ENCODE assay signal across 8 mouse cellular contexts in the genomic region with DNA sequence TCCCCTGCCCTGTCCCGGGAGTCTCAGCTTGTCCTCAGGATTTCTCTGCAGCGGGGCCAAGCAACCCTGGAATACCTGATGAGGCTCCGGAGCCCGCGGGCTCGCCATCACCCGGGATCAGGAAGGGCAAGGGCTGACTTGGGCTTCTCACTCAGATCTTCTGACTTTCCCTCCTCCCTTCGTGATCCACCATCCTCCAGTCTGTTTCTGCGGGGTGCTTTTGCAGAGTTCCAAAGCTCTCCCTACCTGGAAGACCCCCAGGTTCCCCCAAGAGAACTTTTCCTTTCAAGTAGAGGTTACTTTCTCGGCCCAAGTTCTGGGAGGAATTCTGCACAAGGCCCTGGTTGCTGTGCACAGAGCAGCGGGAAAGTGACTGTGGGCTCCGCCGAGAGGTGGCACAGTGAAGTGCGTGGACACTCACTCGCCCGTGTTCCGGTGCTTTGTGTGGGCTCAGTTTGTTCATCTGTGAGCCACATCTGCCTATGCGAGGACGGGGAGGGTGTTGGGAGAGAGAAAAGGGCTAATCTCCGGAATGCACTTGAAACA. TPM values are rescaled to one million over a fixed set of nuclear protein-coding genes. Genes with fewer than 3 reads are reported as not detected.
DNase-seq lines count a peak whose midpoint lies in the region; ATAC-seq and TF ChIP-seq lines count a peak whose summit lies in the region.

No protein-coding gene starts in this region.

- peak overlapping the region; percentile 60 for H3K27ac ChIP-seq in cerebellum, adult 2 months (ENCODE audit: insufficient read depth, low read length)
- peak overlapping the region; percentile 70; the same call in 1 of the 2 replicates for H3K27ac ChIP-seq in forebrain, postnatal 0 days (ENCODE audit: low read depth, low read length)
- H3K27ac ChIP-seq in hindbrain, embryonic 11.5 days (ENCODE audit: low read depth, low read length), result peak overlapping the region; percentile 54; the same call in 1 of the 2 replicates

- TF ChIP-seq CTCF in cerebellum, adult 2 months (IDR thresholded peaks at IDR 0.05; ENCODE audit: borderline replicate concordance, insufficient read depth, low read depth, low read length), result no peak
- peak; percentile 49 for TF ChIP-seq CTCF in forebrain, postnatal 0 days (IDR thresholded peaks at IDR 0.05; ENCODE audit: low read depth)

- no peaks in the 10 kb centered on the region for H3K9me3 ChIP-seq in forebrain, postnatal 0 days (ENCODE audit: low read length)
- H3K9me3 ChIP-seq in hindbrain, embryonic 11.5 days (ENCODE audit: control insufficient read depth, low read length), result no peaks in the 10 kb centered on the region

- H3K4me2 ChIP-seq in forebrain, postnatal 0 days (ENCODE audit: low read depth), result peak overlapping the region; percentile 94
- peak overlapping the region; percentile 95 for H3K4me2 ChIP-seq in hindbrain, embryonic 11.5 days (replicated peaks; ENCODE audit: low read depth, low read length)

- peak overlapping the region; percentile 95 for H3K4me3 ChIP-seq in cerebellum, adult 2 months (replicated peaks; ENCODE audit: insufficient read depth, low read depth, low read length)
- peak overlapping the region; percentile 74 for H3K4me3 ChIP-seq in forebrain, postnatal 0 days (ENCODE audit: low read depth, low read length)
- peak overlapping the region; percentile 84 for H3K4me3 ChIP-seq in hindbrain, embryonic 11.5 days (ENCODE audit: low read depth, low read length)

- no peaks in the 10 kb centered on the region for H3K36me3 ChIP-seq in forebrain, postnatal 0 days (ENCODE audit: insufficient read depth)
- H3K36me3 ChIP-seq in hindbrain, embryonic 11.5 days (ENCODE audit: control insufficient read depth, insufficient read depth, low read length), result no peaks in the 10 kb centered on the region

- H3K9ac ChIP-seq in forebrain, postnatal 0 days, result peak overlapping the region; percentile 53
- H3K9ac ChIP-seq in hindbrain, embryonic 11.5 days (ENCODE audit: low read depth, low read length), result peak overlapping the region; percentile 62

- TF ChIP-seq POLR2A in cerebellum, adult 2 months (IDR thresholded peaks at IDR 0.05; ENCODE audit: borderline replicate concordance, insufficient read depth, low read length), result no peak

- peak; percentile 60 for DNase-seq in NIH3T3 (ENCODE audit: low read depth)
- DNase-seq in cerebellum, adult 2 months, result peak; percentile 59 to 68
- DNase-seq in forebrain, postnatal 0 days, result peak; percentile 48
- peak; percentile 60 for DNase-seq in hindbrain, embryonic 11.5 days (ENCODE audit: low spot score)
- peak; percentile 36 to 50 for DNase-seq in layer of hippocampus, postnatal 36 days
- DNase-seq in lung, postnatal 4 days, result peak; percentile 54 to 55
- DNase-seq in right cerebral cortex, adult 2 months (ENCODE audit: low spot score in 2 of 2), result peak; percentile 71 to 72
- DNase-seq in urinary bladder, postnatal 36 days (ENCODE audit: low spot score in 2 of 2), result peak; percentile 33 to 38

- H3K27me3 ChIP-seq in cerebellum, adult 2 months (ENCODE audit: control insufficient read depth, insufficient read depth, low read length), result no peaks in the 10 kb centered on the region
- no peaks in the 10 kb centered on the region for H3K27me3 ChIP-seq in forebrain, postnatal 0 days (ENCODE audit: insufficient read depth, low read length)
- no peaks in the 10 kb centered on the region for H3K27me3 ChIP-seq in hindbrain, embryonic 11.5 days (ENCODE audit: control insufficient read depth, insufficient read depth, low read length)

- ATAC-seq in forebrain, postnatal 0 days, result peak; percentile 30; the same call in 1 of the 2 replicates
- ATAC-seq in hindbrain, embryonic 11.5 days (ENCODE audit: low FRiP score), result peak; percentile 3; the same call in 1 of the 2 replicates

- peaks cover 6% of the 10 kb centered on the region; the same call in 1 of the 2 replicates for H3K4me1 ChIP-seq in cerebellum, adult 2 months (ENCODE audit: control insufficient read depth, insufficient read depth, low read length)
- no peaks in the 10 kb centered on the region for H3K4me1 ChIP-seq in forebrain, postnatal 0 days (ENCODE audit: insufficient read depth)
- no peaks in the 10 kb centered on the region; the same call in 1 of the 2 replicates for H3K4me1 ChIP-seq in hindbrain, embryonic 11.5 days (replicated peaks; ENCODE audit: control insufficient read depth, insufficient read depth, low read length)

- under 1% methylated on average over 20 of the region's 20 CpGs for WGBS in cerebellum, adult 2 months
- WGBS in forebrain, postnatal 0 days, result under 1% methylated on average over 20 of the region's 20 CpGs
- WGBS in hindbrain, embryonic 11.5 days, result 0% methylated on average over 20 of the region's 20 CpGs

RNA-seq across cellular contexts. Expression of gene Tfdp2, which starts 0.6 kb away (rescaled TPM):
- 17.8 and 19.3 TPM in 2 replicates for polyA plus RNA-seq in cerebellum, adult 2 months (2012; rRNA removed)
- 17.0 and 21.3 TPM in 2 replicates for total RNA-seq in forebrain, postnatal 0 days (2014; rRNA removed)
- polyA plus RNA-seq in forebrain, postnatal 0 days (2015; fragmentation: Nextera tagmentation; extraction: Ambion mirVana), result 14.5 and 16.1 TPM in 2 replicates
- polyA plus RNA-seq in hindbrain, embryonic 11.5 days (2014; fragmentation: Nextera tagmentation; extraction: Ambion mirVana), result 81.6 and 84.5 TPM in 2 replicates
- 10 to 100 TPM; 40.1 to 49.1 TPM for total RNA-seq in layer of hippocampus, postnatal 36 days (2021)

Comparison
In these comparisons a context has a peak if more than half of its experiments do, and no peak if none do; other contexts are left out.
1. Peak in every context shown above with its lines: DNase-seq, ATAC-seq, H3K4me3 ChIP-seq and H3K27ac ChIP-seq.